Mouse (Mus musculus): ENCODE measurements at regions not wholly inside any gene's neighbourhood (a gene's known extent, or its start where the extent isn't known, plus 50 kb on each side); places are given as distances from the start of the nearest gene placed in this dataset.
"Not testable (repeated sequence)": the region's sequence is repeated elsewhere in the genome, so short reads cannot be mapped to it uniquely, and the experiment has no call there.

GRCm38 (mm10) chr9:11441241-11441997 lies 536.8 kb upstream of the Cntn5 start:
- DNase-seq: not testable (repeated sequence)

GRCm38 (mm10) chr9:11436443-11437167 lies 532.0 kb upstream of the Cntn5 start:
- DNase-seq: no peak

- no peak for DNase-seq
Measured at GRCm38 (mm10) chr9:11436014-11436413, 531.4 kb upstream of the Cntn5 start.

GRCm38 (mm10) chr9:11435019-11435418 lies 530.4 kb upstream of the Cntn5 start:
- peak; percentile 20 to 26 for DNase-seq

GRCm38 (mm10) chr9:11426473-11426872 lies 521.9 kb upstream of the Cntn5 start:
- DNase-seq: no peak

GRCm38 (mm10) chr9:11396829-11397228 lies 492.3 kb upstream of the Cntn5 start:
- DNase-seq: no peak

- DNase-seq: no peak
Measured at GRCm38 (mm10) chr9:11381648-11382075, 477.1 kb upstream of the Cntn5 start.

- DNase-seq: no peak
Measured at GRCm38 (mm10) chr9:11380531-11380930, 476.0 kb upstream of the Cntn5 start.

GRCm38 (mm10) chr9:11378046-11378445 lies 473.5 kb upstream of the Cntn5 start:
- DNase-seq: no peak

GRCm38 (mm10) chr9:11377586-11377985 lies 473.0 kb upstream of the Cntn5 start:
- no peak for DNase-seq

GRCm38 (mm10) chr9:11373294-11373903 lies 468.8 kb upstream of the Cntn5 start:
- DNase-seq: no peak

GRCm38 (mm10) chr9:11368056-11368455 lies 463.5 kb upstream of the Cntn5 start:
- no peak for DNase-seq

GRCm38 (mm10) chr9:11328900-11329299 lies 424.3 kb upstream of the Cntn5 start:
- no peak for DNase-seq

- DNase-seq: no peak
Measured at GRCm38 (mm10) chr9:11317221-11317620, 412.6 kb upstream of the Cntn5 start.

GRCm38 (mm10) chr9:11297116-11297515 lies 392.5 kb upstream of the Cntn5 start:
- DNase-seq: not testable (repeated sequence)

GRCm38 (mm10) chr9:11285135-11285534 lies 380.6 kb upstream of the Cntn5 start:
- no peak for DNase-seq

GRCm38 (mm10) chr9:11284549-11284948 lies 380.0 kb upstream of the Cntn5 start:
- no peak for DNase-seq

GRCm38 (mm10) chr9:11279409-11280127 lies 375.0 kb upstream of the Cntn5 start:
- no peak for DNase-seq

- DNase-seq: no peak
Measured at GRCm38 (mm10) chr9:11277810-11278209, 373.2 kb upstream of the Cntn5 start.

GRCm38 (mm10) chr9:11276966-11277365 lies 372.4 kb upstream of the Cntn5 start:
- no peak for DNase-seq

- DNase-seq: no peak
Measured at GRCm38 (mm10) chr9:11256848-11257247, 352.3 kb upstream of the Cntn5 start.

- DNase-seq: no peak
Measured at GRCm38 (mm10) chr9:11206829-11207228, 302.3 kb upstream of the Cntn5 start.

- DNase-seq: no peak
Measured at GRCm38 (mm10) chr9:11206267-11206666, 301.7 kb upstream of the Cntn5 start.
